Mouse (Mus musculus): ENCODE measurements around the gene Arl5c. TPM values are rescaled to one million over a fixed set of nuclear protein-coding genes. Genes with fewer than 3 reads are reported as not detected.

Gene Arl5c
- polyA plus RNA-seq, 1 experiment = 47.3 TPM

- TF ChIP-seq POLR2A (IDR thresholded peaks at IDR 0.05; ENCODE audit: borderline replicate concordance, control insufficient read depth, low read depth, low read length) (no peak), CTCF (IDR thresholded peaks at IDR 0.05; ENCODE audit: control insufficient read depth, insufficient read depth, low read length) (no peak)
- peaks cover 9% of the 10 kb centered on the region for H3K4me1 ChIP-seq (ENCODE audit: control insufficient read depth, insufficient read depth, low read length)
- peak overlapping the region; percentile 91 for H3K27ac ChIP-seq (ENCODE audit: control insufficient read depth, insufficient read depth, low read depth, low read length, poor library complexity)
- 62% methylated on average over 8 of the region's 8 CpGs for WGBS
- H3K4me3 ChIP-seq (replicated peaks; ENCODE audit: control insufficient read depth, low read depth, low read length) = no peak overlapping the region
These were observed 1.5 kb upstream of the Arl5c start for GRCm38 (mm10) chr11:97997387-97997960.

DNA sequence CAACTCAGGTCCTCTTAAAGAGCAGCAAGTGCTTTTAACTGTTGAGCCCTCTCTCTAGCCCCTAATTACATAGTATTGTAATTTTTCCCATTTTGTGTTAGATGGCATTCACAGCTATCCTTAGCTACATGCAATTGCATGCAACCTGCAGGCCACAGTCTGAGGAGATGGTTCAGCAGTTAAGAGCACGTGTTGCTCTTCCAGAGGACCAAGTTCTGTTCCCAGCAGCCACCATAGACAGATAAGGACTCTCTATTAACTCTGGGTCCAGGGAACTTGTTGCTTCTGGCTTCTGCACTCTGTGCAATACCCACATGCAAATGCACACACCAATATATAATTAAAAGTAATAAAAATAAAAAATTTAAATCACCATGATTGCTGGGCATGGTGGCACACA is 710 bp upstream of the Arl5c start:
- Histone ChIP-seq H3K27ac (ENCODE audit: control insufficient read depth, insufficient read depth, low read depth, low read length, poor library complexity) (no peak overlapping the region; the same call in 1 of the 2 replicates), H3K4me1 (ENCODE audit: control insufficient read depth, insufficient read depth, low read length) (peaks cover 9% of the 10 kb centered on the region), H3K4me3 (replicated peaks; ENCODE audit: control insufficient read depth, low read depth, low read length) (no peak overlapping the region)
- 51% methylated on average over 1 of the region's 1 CpGs for WGBS
- TF ChIP-seq CTCF (IDR thresholded peaks at IDR 0.05; ENCODE audit: control insufficient read depth, insufficient read depth, low read length) = no peak
- TF ChIP-seq POLR2A (IDR thresholded peaks at IDR 0.05; ENCODE audit: borderline replicate concordance, control insufficient read depth, low read depth, low read length) = no peak

- 1% methylated on average over 13 of the region's 13 CpGs for WGBS
- TF ChIP-seq CTCF (IDR thresholded peaks at IDR 0.05; ENCODE audit: control insufficient read depth, insufficient read depth, low read length) (peak; percentile 87), POLR2A (IDR thresholded peaks at IDR 0.05; ENCODE audit: borderline replicate concordance, control insufficient read depth, low read depth, low read length) (peak; percentile 50; the same call in 1 of the 2 replicates)
- H3K4me1 ChIP-seq (ENCODE audit: control insufficient read depth, insufficient read depth, low read length) = peaks cover 6% of the 10 kb centered on the region
- peak overlapping the region; percentile 75 for H3K4me3 ChIP-seq (replicated peaks; ENCODE audit: control insufficient read depth, low read depth, low read length)
- H3K27ac ChIP-seq (ENCODE audit: control insufficient read depth, insufficient read depth, low read depth, low read length, poor library complexity) = peak overlapping the region; percentile 70
These were observed 1.4 kb downstream of the Arl5c start for GRCm38 (mm10) chr11:97994539-97995100.

- peak overlapping the region; percentile 90 for H3K27ac ChIP-seq (ENCODE audit: control insufficient read depth, insufficient read depth, low read depth, low read length, poor library complexity)
- peaks cover 2% of the 10 kb centered on the region; the same call in 1 of the 2 replicates for H3K4me1 ChIP-seq (ENCODE audit: control insufficient read depth, insufficient read depth, low read length)
- under 1% methylated on average over 26 of the region's 26 CpGs for WGBS
- TF ChIP-seq POLR2A (IDR thresholded peaks at IDR 0.05; ENCODE audit: borderline replicate concordance, control insufficient read depth, low read depth, low read length) (no peak), CTCF (IDR thresholded peaks at IDR 0.05; ENCODE audit: control insufficient read depth, insufficient read depth, low read length) (no peak)
- H3K4me3 ChIP-seq (replicated peaks; ENCODE audit: control insufficient read depth, low read depth, low read length) = peak overlapping the region; percentile 97
These were observed 7.4 kb downstream of the Arl5c start for GRCm38 (mm10) chr11:97988530-97989096.

GRCm38 (mm10) chr11:97987551-97988526 is 8.1 kb downstream of the Arl5c start:
- Histone ChIP-seq H3K4me1 (ENCODE audit: control insufficient read depth, insufficient read depth, low read length) (peaks cover 2% of the 10 kb centered on the region; the same call in 1 of the 2 replicates), H3K27ac (ENCODE audit: control insufficient read depth, insufficient read depth, low read depth, low read length, poor library complexity) (peak overlapping the region; percentile 90), H3K4me3 (replicated peaks; ENCODE audit: control insufficient read depth, low read depth, low read length) (peak overlapping the region; percentile 97)
- WGBS = under 1% methylated on average over 42 of the region's 42 CpGs
- TF ChIP-seq CTCF (IDR thresholded peaks at IDR 0.05; ENCODE audit: control insufficient read depth, insufficient read depth, low read length) (peak; percentile 87), POLR2A (IDR thresholded peaks at IDR 0.05; ENCODE audit: borderline replicate concordance, control insufficient read depth, low read depth, low read length) (peak; percentile 35; the same call in 1 of the 2 replicates)

DNA sequence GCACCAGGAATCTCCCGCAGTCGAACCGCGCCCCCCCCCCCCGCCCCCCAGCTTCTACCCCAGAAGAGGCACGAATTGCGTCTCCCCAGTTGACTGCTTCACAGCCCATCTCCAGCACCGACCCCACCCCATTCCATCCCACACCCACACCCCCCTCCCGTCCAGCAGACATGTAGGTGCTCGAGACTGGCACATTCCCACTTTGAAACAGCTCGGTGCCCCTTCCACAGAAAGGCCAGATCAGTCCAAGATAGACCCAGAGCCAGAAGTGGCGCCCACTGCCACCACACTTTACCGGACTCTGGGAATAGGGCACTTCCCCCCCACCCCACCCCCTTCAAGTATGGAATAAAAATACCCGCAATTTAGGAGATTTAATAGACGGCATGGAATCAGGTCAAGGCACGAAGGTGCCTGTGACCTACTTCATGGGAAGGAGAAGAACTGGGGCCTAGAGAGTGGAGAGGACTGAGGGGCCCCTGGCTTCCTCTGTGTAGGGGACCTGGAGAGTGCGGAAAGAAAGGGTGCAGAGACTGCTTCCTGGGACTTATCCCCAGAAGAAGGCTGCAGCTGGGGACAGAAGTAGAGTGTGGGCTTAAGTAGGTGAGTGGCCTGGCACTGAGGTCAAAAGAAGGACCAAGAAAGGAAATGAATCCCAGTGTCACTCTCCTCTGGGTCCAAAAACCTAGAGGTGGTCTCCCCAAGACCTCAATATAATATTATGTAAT is 9.1 kb downstream of the Arl5c start:
- Histone ChIP-seq H3K27ac (ENCODE audit: control insufficient read depth, insufficient read depth, low read depth, low read length, poor library complexity) (0 out of 2 replicates have a peak overlapping the region, but pooled peaks have one; percentile 80), H3K4me3 (replicated peaks; ENCODE audit: control insufficient read depth, low read depth, low read length) (peak overlapping the region; percentile 56), H3K4me1 (ENCODE audit: control insufficient read depth, insufficient read depth, low read length) (peaks cover 2% of the 10 kb centered on the region; the same call in 1 of the 2 replicates)
- 29% methylated on average over 17 of the region's 17 CpGs for WGBS
- no peak for TF ChIP-seq CTCF (IDR thresholded peaks at IDR 0.05; ENCODE audit: control insufficient read depth, insufficient read depth, low read length)
- TF ChIP-seq POLR2A (IDR thresholded peaks at IDR 0.05; ENCODE audit: borderline replicate concordance, control insufficient read depth, low read depth, low read length) = no peak

All from bone marrow, adult 2 months (tissue).